Mouse (Mus musculus) stomach, postnatal 0 days (tissue): ENCODE measurements around the gene Pif1. TPM values are rescaled to one million over a fixed set of nuclear protein-coding genes. Genes with fewer than 3 reads are reported as not detected.
A peak's percentile ranks its signal among the peaks of the same experiment; 100 is the strongest.

Source experiments
- ATAC-seq: fragments of 200-750 bp; cut with Nextera tagmentation; 2 replicates; pipeline ENCODE4 v1.8.0; 2017; ENCODE audit not compliant: low FRiP score, low TSS enrichment
- DNase-seq: peaks from one replicate; pipeline ENCODE4 v3.0.0-alpha.2; 2016; ENCODE audit warnings: low spot score
- H3K27ac ChIP-seq: fragments of 300-500 bp; sonication (generic); replicated peaks from 2 replicates; pipeline ENCODE4 v1.5.1; 2014; ENCODE audit warnings: mild to moderate bottlenecking, control low read depth
- H3K27me3 ChIP-seq: fragments of 300-500 bp; sonication (generic); 2 replicates; pipeline ENCODE4 v1.6.1; 2014; ENCODE audit warnings: low read length; ENCODE audit not compliant: control insufficient read depth, insufficient read depth
- H3K36me3 ChIP-seq: fragments of 300-500 bp; sonication (generic); 2 replicates; pipeline ENCODE4 v1.6.1; 2014; ENCODE audit warnings: low read length, mixed read lengths; ENCODE audit not compliant: control insufficient read depth, insufficient read depth
- H3K4me1 ChIP-seq: fragments of 300-500 bp; sonication (generic); replicated peaks from 2 replicates; pipeline ENCODE4 v1.6.1; 2014; ENCODE audit warnings: antibody characterized with exemption; ENCODE audit not compliant: control insufficient read depth, insufficient read depth
- H3K4me2 ChIP-seq: fragments of 300-500 bp; sonication (generic); replicated peaks from 2 replicates; pipeline ENCODE4 v1.6.1; 2014; ENCODE audit warnings: low read depth, mild to moderate bottlenecking, control low read depth, moderate library complexity
- H3K4me3 ChIP-seq: fragments of 300-500 bp; sonication (generic); 2 replicates; pipeline ENCODE4 v1.5.1; 2014; ENCODE audit warnings: low read depth, low read length, control low read depth
- H3K9ac ChIP-seq: fragments of 300-500 bp; sonication (generic); 2 replicates; pipeline ENCODE4 v1.6.1; 2014; ENCODE audit warnings: mild to moderate bottlenecking, low read length, control low read depth, mixed read lengths
- H3K9me3 ChIP-seq: fragments of 300-500 bp; sonication (generic); 2 replicates; pipeline ENCODE4 v1.6.1; 2016; ENCODE audit warnings: low read length; ENCODE audit not compliant: control insufficient read depth
- CTCF ChIP-seq: IDR thresholded peaks from 2 replicates; pipeline ENCODE4 v1.5.1; 2016; ENCODE audit warnings: antibody characterized with exemption, low read depth, mild to moderate bottlenecking, moderate library complexity
- EP300 ChIP-seq: optimal IDR thresholded peaks from 2 replicates; pipeline ENCODE3; 2016; ENCODE audit warnings: antibody characterized with exemption
- WGBS: fragments of 180-500 bp; shearing (Covaris S2); extraction: QIAGEN DNeasy Blood & Tissue Kit; methylation state at CpG from one replicate; pipeline ENCODE4 v1.1.7; 2014; 5-methylcytosine and 5-hydroxymethylcytosine counted together
- polyA plus RNA-seq: library from polyadenylated mRNA; unstranded; fragments of >200 nt; fragmentation: Nextera tagmentation; extraction: Ambion mirVana; gene quantifications from 2 replicates; pipeline ENCODE4 v1.2.1, GENCODE M21; 2015

Gene Pif1
- polyA plus RNA-seq, 1 experiment from 2014 or later, result 2.4 TPM

GRCm38 (mm10) chr9:65580401-65581256 is 6.3 kb upstream of the Pif1 start:
- peak; percentile 65 for ATAC-seq
- Histone ChIP-seq H3K4me1 (peaks cover 2% of the 10 kb centered on the region; the same call in 1 of the 2 replicates), H3K36me3 (no peaks in the 10 kb centered on the region), H3K9me3 (no peaks in the 10 kb centered on the region), H3K9ac (peak overlapping the region; percentile 43), H3K27ac (peak overlapping the region; percentile 85), H3K4me2 (peak overlapping the region; percentile 62), H3K4me3 (peak overlapping the region; percentile 66), H3K27me3 (no peaks in the 10 kb centered on the region)
- 6% methylated on average over 23 of the region's 29 CpGs for WGBS
- peak; percentile 86 for DNase-seq
- no peak for TF ChIP-seq EP300
- peak; percentile 100 for TF ChIP-seq CTCF

GRCm38 (mm10) chr9:65583045-65583444 is 3.9 kb upstream of the Pif1 start:
- no peak overlapping the region for H3K27ac ChIP-seq
- WGBS, result 18% methylated on average over 8 of the region's 8 CpGs
- peaks cover 5% of the 10 kb centered on the region for H3K4me1 ChIP-seq
- DNase-seq (peak; percentile 67), ATAC-seq (no peak)
- H3K9me3 ChIP-seq, result no peaks in the 10 kb centered on the region
- H3K4me2 ChIP-seq, result no peak overlapping the region
- no peaks in the 10 kb centered on the region for H3K27me3 ChIP-seq
- H3K4me3 ChIP-seq, result no peak overlapping the region
- H3K9ac ChIP-seq, result no peak overlapping the region
- no peak for TF ChIP-seq CTCF
- no peak for TF ChIP-seq EP300
- H3K36me3 ChIP-seq, result no peaks in the 10 kb centered on the region

- Histone ChIP-seq H3K4me2 (peak overlapping the region; percentile 97), H3K27ac (no peak overlapping the region), H3K4me3 (peak overlapping the region; percentile 49), H3K9ac (peak overlapping the region; percentile 28), H3K4me1 (peaks cover 6% of the 10 kb centered on the region; the same call in 1 of the 2 replicates), H3K27me3 (no peaks in the 10 kb centered on the region), H3K36me3 (no peaks in the 10 kb centered on the region), H3K9me3 (no peaks in the 10 kb centered on the region)
- no peak for TF ChIP-seq EP300
- TF ChIP-seq CTCF, result no peak
- DNase-seq, result no peak
- ATAC-seq, result no peak
- under 1% methylated on average over 6 of the region's 6 CpGs for WGBS
Observed at GRCm38 (mm10) chr9:65587270-65587572, 261 bp downstream of the Pif1 start.

GRCm38 (mm10) chr9:65587573-65588358 is 806 bp downstream of the Pif1 start:
- under 1% methylated on average over 64 of the region's 64 CpGs for WGBS
- no peaks in the 10 kb centered on the region for H3K27me3 ChIP-seq
- peaks cover 6% of the 10 kb centered on the region; the same call in 1 of the 2 replicates for H3K4me1 ChIP-seq
- peak overlapping the region; percentile 49 for H3K4me3 ChIP-seq
- no peak overlapping the region for H3K27ac ChIP-seq
- DNase-seq, result no peak
- peak overlapping the region; percentile 28 for H3K9ac ChIP-seq
- TF ChIP-seq EP300 (no peak), CTCF (no peak)
- ATAC-seq, result peak; percentile 35; the same call in 1 of the 2 replicates
- H3K36me3 ChIP-seq, result no peaks in the 10 kb centered on the region
- H3K4me2 ChIP-seq, result peak overlapping the region; percentile 97
- no peaks in the 10 kb centered on the region for H3K9me3 ChIP-seq

- Histone ChIP-seq H3K9ac (0 out of 2 replicates have a peak overlapping the region, but pooled peaks have one; percentile 31), H3K4me2 (peak overlapping the region; percentile 97), H3K9me3 (no peaks in the 10 kb centered on the region), H3K27me3 (no peaks in the 10 kb centered on the region), H3K27ac (no peak overlapping the region), H3K4me1 (peaks cover 6% of the 10 kb centered on the region; the same call in 1 of the 2 replicates), H3K4me3 (peak overlapping the region; percentile 49; the same call in 1 of the 2 replicates), H3K36me3 (no peaks in the 10 kb centered on the region)
- WGBS, result 94% methylated on average over 3 of the region's 3 CpGs
- TF ChIP-seq CTCF (peak; percentile 25; the same call in 1 of the 2 replicates), EP300 (no peak)
- no peak for DNase-seq
- ATAC-seq, result no peak
Observed at GRCm38 (mm10) chr9:65589091-65589490, 2.1 kb downstream of the Pif1 start.
